Mouse (Mus musculus) midbrain, embryonic 11.5 days (tissue): ENCODE results near the gene Gm20425. TPM values are rescaled to one million over a fixed set of nuclear protein-coding genes. Genes with fewer than 3 reads are reported as not detected.
"Not testable (repeated sequence)": the region's sequence is repeated elsewhere in the genome, so short reads cannot be mapped to it uniquely, and the experiment has no call there.

Experiments used
- ATAC-seq: fragments of 200-750 bp; cut with Nextera tagmentation; 2 replicates; pipeline ENCODE4 v1.8.0; 2017; ENCODE audit warnings: moderate TSS enrichment, moderate library complexity; ENCODE audit not compliant: low FRiP score
- DNase-seq: peaks from one replicate; pipeline ENCODE4 v3.0.0; 2015; ENCODE audit warnings: low spot score; ENCODE audit errors: missing footprints
- H3K27ac ChIP-seq: fragments of 300-500 bp; sonication (generic); 2 replicates; pipeline ENCODE4 v1.5.1; 2014; ENCODE audit warnings: low read depth, low read length
- H3K27me3 ChIP-seq: fragments of 300-500 bp; sonication (generic); 2 replicates; pipeline ENCODE4 v1.6.1; 2014; ENCODE audit warnings: mild to moderate bottlenecking, low read length, moderate library complexity, mixed read lengths; ENCODE audit not compliant: control insufficient read depth, insufficient read depth
- H3K36me3 ChIP-seq: fragments of 300-500 bp; sonication (generic); 2 replicates; pipeline ENCODE4 v1.6.1; 2014; ENCODE audit warnings: mild to moderate bottlenecking, low read length, moderate library complexity, mixed read lengths; ENCODE audit not compliant: control insufficient read depth, insufficient read depth
- H3K4me1 ChIP-seq: fragments of 300-500 bp; sonication (generic); 2 replicates; pipeline ENCODE4 v1.6.1; 2014; ENCODE audit warnings: low read length; ENCODE audit not compliant: control insufficient read depth, insufficient read depth
- H3K4me2 ChIP-seq: fragments of 300-500 bp; sonication (generic); 2 replicates; pipeline ENCODE4 v1.6.1; 2014; ENCODE audit warnings: mild to moderate bottlenecking, moderate library complexity
- H3K4me3 ChIP-seq: fragments of 300-500 bp; sonication (generic); 2 replicates; pipeline ENCODE4 v1.5.1; 2014; ENCODE audit warnings: low read depth, low read length
- H3K9ac ChIP-seq: fragments of 300-500 bp; sonication (generic); 2 replicates; pipeline ENCODE4 v1.6.1; 2014; ENCODE audit warnings: low read length
- H3K9me3 ChIP-seq: fragments of 300-500 bp; sonication (generic); 2 replicates; pipeline ENCODE4 v1.6.1; 2016; ENCODE audit warnings: low read length; ENCODE audit not compliant: control insufficient read depth
- WGBS: fragments of 180-500 bp; shearing (Covaris S2); extraction: QIAGEN DNeasy Blood & Tissue Kit; methylation state at CpG from one replicate; pipeline ENCODE4 v1.1.7; 2014; 5-methylcytosine and 5-hydroxymethylcytosine counted together
- polyA plus RNA-seq: library from polyadenylated mRNA; unstranded; fragments of >200 nt; fragmentation: Nextera tagmentation; extraction: Ambion mirVana; gene quantifications from 2 replicates; pipeline ENCODE4 v1.2.1, GENCODE M21; 2014

Gene Gm20425
- polyA plus RNA-seq, 1 experiment from 2014 or later = 4.6 TPM

GRCm38 (mm10) chr9:103180303-103180702 lies 49.8 kb downstream of the Gm20425 start:
- Histone ChIP-seq H3K9ac (peak overlapping the region; percentile 53; the same call in 1 of the 2 replicates), H3K4me3 (peak overlapping the region; percentile 30), H3K9me3 (no peaks in the 10 kb centered on the region), H3K4me1 (peaks cover 9% of the 10 kb centered on the region), H3K4me2 (peak overlapping the region; percentile 56; the same call in 1 of the 2 replicates), H3K36me3 (no peaks in the 10 kb centered on the region), H3K27me3 (no peaks in the 10 kb centered on the region), H3K27ac (no peak overlapping the region)
- ATAC-seq = no peak
- 88% methylated on average over 3 of the region's 3 CpGs for WGBS
- DNase-seq = no peak

DNA sequence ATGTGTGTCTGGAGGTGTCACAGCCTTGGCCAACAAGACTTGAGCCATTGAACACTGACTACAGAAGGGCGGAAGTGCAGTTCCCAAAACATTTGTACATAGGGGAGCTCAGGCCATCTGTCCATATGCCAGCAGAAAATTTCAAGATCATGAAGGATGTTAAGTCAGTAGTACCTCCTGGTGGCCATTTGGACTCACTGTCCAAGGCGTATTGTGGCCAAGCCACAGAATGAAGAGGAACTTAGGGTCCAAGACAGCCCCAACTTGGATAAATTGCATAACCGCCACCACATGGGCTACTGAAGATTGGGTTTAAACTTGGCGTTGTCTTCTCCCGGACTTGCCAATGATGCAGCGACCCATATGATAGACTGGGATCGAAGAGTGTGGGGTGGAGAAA lies 54.4 kb downstream of the Gm20425 start:
- Histone ChIP-seq H3K9ac (no peak overlapping the region), H3K4me2 (no peak overlapping the region), H3K27me3 (no peaks in the 10 kb centered on the region), H3K9me3 (no peaks in the 10 kb centered on the region), H3K36me3 (no peaks in the 10 kb centered on the region), H3K4me1 (peaks cover 5% of the 10 kb centered on the region), H3K27ac (no peak overlapping the region), H3K4me3 (no peak overlapping the region)
- no peak for DNase-seq
- ATAC-seq = no peak
- WGBS = 95% methylated on average over 7 of the region's 7 CpGs

- Histone ChIP-seq H3K27ac (no peak overlapping the region), H3K9me3 (no peaks in the 10 kb centered on the region), H3K4me3 (no peak overlapping the region), H3K27me3 (no peaks in the 10 kb centered on the region), H3K36me3 (no peaks in the 10 kb centered on the region), H3K4me1 (no peaks in the 10 kb centered on the region; the same call in 1 of the 2 replicates), H3K9ac (no peak overlapping the region), H3K4me2 (no peak overlapping the region)
- no peak for DNase-seq
- WGBS = 72% methylated on average over 6 of the region's 6 CpGs
- no peak for ATAC-seq
These were observed 55.2 kb downstream of the Gm20425 start for GRCm38 (mm10) chr9:103174771-103175519.

DNA sequence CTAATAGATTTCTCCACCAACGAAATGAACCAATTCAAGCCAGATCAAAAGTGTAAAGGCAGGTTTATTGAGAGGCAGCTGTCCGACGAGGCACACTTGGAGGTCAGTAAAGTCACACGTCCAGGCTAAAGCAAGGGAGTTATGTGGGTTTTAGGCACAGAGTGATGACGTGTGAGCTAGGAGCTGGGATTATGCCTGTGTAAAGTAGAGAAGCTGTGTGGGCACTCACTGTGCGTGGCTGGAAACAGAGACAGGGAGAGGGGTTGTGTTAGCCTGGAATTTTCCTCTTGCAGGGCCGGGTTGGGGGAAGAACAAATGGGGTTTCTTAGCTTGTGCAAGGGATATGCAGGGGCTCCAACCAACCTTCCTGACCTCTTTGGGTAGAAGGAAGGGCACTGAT lies 61.3 kb downstream of the Gm20425 start:
- ATAC-seq (no peak), DNase-seq (no peak)
- Histone ChIP-seq H3K9ac (no peak overlapping the region), H3K4me1 (no peaks in the 10 kb centered on the region), H3K27me3 (no peaks in the 10 kb centered on the region), H3K9me3 (no peaks in the 10 kb centered on the region), H3K4me3 (no peak overlapping the region), H3K27ac (no peak overlapping the region), H3K4me2 (no peak overlapping the region), H3K36me3 (no peaks in the 10 kb centered on the region; the same call in 1 of the 2 replicates)
- 84% methylated on average over 7 of the region's 7 CpGs for WGBS

DNA sequence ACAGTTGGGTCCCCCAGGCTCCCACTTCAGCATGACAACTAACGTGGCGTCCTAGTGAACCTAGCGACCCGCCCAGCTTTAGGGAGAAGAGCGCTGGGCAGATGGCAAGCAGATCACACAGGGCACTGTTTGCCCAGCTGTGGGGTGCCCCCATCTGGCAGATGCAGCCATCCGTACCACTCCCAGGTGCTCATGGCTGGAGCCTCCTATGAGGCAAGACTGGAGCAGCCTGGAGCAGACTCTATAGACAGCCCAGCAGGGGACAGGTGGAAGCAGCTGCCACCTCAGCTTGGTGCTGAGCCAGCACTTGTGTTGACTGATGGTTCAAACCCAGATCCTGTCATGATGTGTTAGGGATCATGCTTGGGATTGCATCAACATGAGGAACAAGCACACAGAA lies 62.1 kb downstream of the Gm20425 start:
- no peak overlapping the region for H3K9ac ChIP-seq
- no peaks in the 10 kb centered on the region for H3K27me3 ChIP-seq
- no peaks in the 10 kb centered on the region for H3K4me1 ChIP-seq
- H3K27ac ChIP-seq = no peak overlapping the region
- no peaks in the 10 kb centered on the region for H3K9me3 ChIP-seq
- DNase-seq (no peak), ATAC-seq (no peak)
- H3K4me2 ChIP-seq = no peak overlapping the region
- H3K4me3 ChIP-seq = no peak overlapping the region
- 72% methylated on average over 6 of the region's 6 CpGs for WGBS
- H3K36me3 ChIP-seq = no peaks in the 10 kb centered on the region; the same call in 1 of the 2 replicates

GRCm38 (mm10) chr9:103163806-103164205 lies 66.3 kb downstream of the Gm20425 start:
- Histone ChIP-seq H3K9ac (no peak overlapping the region), H3K4me1 (0 out of 2 replicates have a peak, but pooled peaks cover 2% of the 10 kb centered on the region), H3K27me3 (no peaks in the 10 kb centered on the region), H3K9me3 (no peaks in the 10 kb centered on the region), H3K4me3 (no peak overlapping the region), H3K36me3 (no peaks in the 10 kb centered on the region; the same call in 1 of the 2 replicates), H3K27ac (no peak overlapping the region), H3K4me2 (no peak overlapping the region)
- 81% methylated on average over 15 of the region's 15 CpGs for WGBS
- DNase-seq (no peak), ATAC-seq (no peak)

GRCm38 (mm10) chr9:103155158-103155557 lies 74.9 kb downstream of the Gm20425 start:
- not testable (repeated sequence) for H3K9me3 ChIP-seq, H3K4me1 ChIP-seq, H3K27me3 ChIP-seq, ATAC-seq, H3K36me3 ChIP-seq, H3K4me3 ChIP-seq, DNase-seq, H3K4me2 ChIP-seq, H3K27ac ChIP-seq, H3K9ac ChIP-seq
- WGBS = 92% methylated on average over 7 of the region's 7 CpGs

DNA sequence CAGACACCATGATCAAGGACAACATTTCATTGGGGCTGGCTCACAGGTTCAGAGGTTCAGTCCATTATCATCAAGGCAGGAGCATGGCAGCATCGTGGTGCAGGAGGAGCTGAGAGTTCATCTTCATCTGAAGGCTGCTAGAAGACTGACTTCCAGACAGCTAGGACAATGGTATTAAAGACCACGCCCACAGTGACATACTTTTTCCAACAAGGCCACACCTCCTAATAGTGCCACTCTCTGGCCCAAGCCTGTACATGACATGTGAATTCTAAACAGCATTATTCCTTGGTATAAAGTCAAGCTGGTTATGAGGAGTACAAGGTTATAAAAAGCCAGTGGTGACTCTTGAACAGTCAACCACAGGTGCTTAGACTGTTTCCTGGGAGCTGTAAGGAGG lies 75.5 kb downstream of the Gm20425 start:
- Histone ChIP-seq H3K4me2 (no peak overlapping the region), H3K27ac (no peak overlapping the region), H3K4me3 (no peak overlapping the region), H3K36me3 (no peaks in the 10 kb centered on the region), H3K9ac (no peak overlapping the region), H3K4me1 (peaks cover 6% of the 10 kb centered on the region; the same call in 1 of the 2 replicates), H3K9me3 (no peaks in the 10 kb centered on the region), H3K27me3 (no peaks in the 10 kb centered on the region; the same call in 1 of the 2 replicates)
- no peak for DNase-seq
- WGBS = 93% methylated on average over 2 of the region's 2 CpGs
- ATAC-seq = no peak

GRCm38 (mm10) chr9:103153286-103153685 lies 76.8 kb downstream of the Gm20425 start:
- ATAC-seq = no peak
- Histone ChIP-seq H3K27ac (no peak overlapping the region), H3K36me3 (no peaks in the 10 kb centered on the region), H3K9me3 (no peaks in the 10 kb centered on the region), H3K4me1 (peaks cover 6% of the 10 kb centered on the region; the same call in 1 of the 2 replicates), H3K4me3 (no peak overlapping the region), H3K9ac (no peak overlapping the region), H3K4me2 (no peak overlapping the region), H3K27me3 (no peaks in the 10 kb centered on the region; the same call in 1 of the 2 replicates)
- DNase-seq = no peak
- 82% methylated on average over 5 of the region's 5 CpGs for WGBS
